Mouse (Mus musculus) lung, embryonic 15.5 days (tissue): ENCODE results near the gene Samd13. TPM values are rescaled to one million over a fixed set of nuclear protein-coding genes. Genes with fewer than 3 reads are reported as not detected.

Experiments
- ATAC-seq: fragments of 200-750 bp; cut with Nextera tagmentation; 2 replicates; pipeline ENCODE4 v1.8.0; 2017; ENCODE audit warnings: moderate number of reproducible peaks, borderline replicate concordance; ENCODE audit not compliant: low FRiP score, low TSS enrichment; ENCODE audit errors: extremely low read depth
- H3K27ac ChIP-seq: fragments of 300-500 bp; sonication (generic); 2 replicates; pipeline ENCODE4 v1.5.1; 2015; ENCODE audit warnings: moderate library complexity, mild to moderate bottlenecking, inconsistent platforms
- H3K27me3 ChIP-seq: fragments of 300-500 bp; sonication (generic); 2 replicates; pipeline ENCODE4 v1.6.1; 2015; ENCODE audit warnings: inconsistent platforms
- H3K36me3 ChIP-seq: fragments of 300-500 bp; sonication (generic); 2 replicates; pipeline ENCODE4 v1.6.1; 2015; ENCODE audit warnings: inconsistent platforms
- H3K4me1 ChIP-seq: fragments of 300-500 bp; sonication (generic); 2 replicates; pipeline ENCODE4 v1.6.1; 2015; ENCODE audit warnings: inconsistent platforms
- H3K4me2 ChIP-seq: fragments of 300-500 bp; sonication (generic); 2 replicates; pipeline ENCODE4 v1.6.1; 2015; ENCODE audit warnings: inconsistent platforms, mild to moderate bottlenecking, moderate library complexity
- H3K4me3 ChIP-seq: fragments of 300-500 bp; sonication (generic); 2 replicates; pipeline ENCODE4 v1.5.1; 2015; ENCODE audit warnings: mild to moderate bottlenecking, inconsistent platforms
- H3K9ac ChIP-seq: fragments of 300-500 bp; sonication (generic); 2 replicates; pipeline ENCODE4 v1.6.1; 2015; ENCODE audit warnings: inconsistent platforms
- H3K9me3 ChIP-seq: fragments of 300-500 bp; sonication (generic); 2 replicates; pipeline ENCODE4 v1.6.1; 2016; ENCODE audit warnings: inconsistent platforms
- WGBS: fragments of 180-500 bp; shearing (Covaris S2); methylation state at CpG from one replicate; pipeline ENCODE4 v1.1.7; 2015; 5-methylcytosine and 5-hydroxymethylcytosine counted together
- polyA plus RNA-seq: library from polyadenylated mRNA; unstranded; fragments of >200 nt; fragmentation: Nextera tagmentation; extraction: Ambion mirVana; gene quantifications from 2 replicates; pipeline ENCODE4 v1.2.1, GENCODE M21; 2015

Gene Samd13
- polyA plus RNA-seq, 1 experiment from 2014 or later = 1.2 TPM

DNA sequence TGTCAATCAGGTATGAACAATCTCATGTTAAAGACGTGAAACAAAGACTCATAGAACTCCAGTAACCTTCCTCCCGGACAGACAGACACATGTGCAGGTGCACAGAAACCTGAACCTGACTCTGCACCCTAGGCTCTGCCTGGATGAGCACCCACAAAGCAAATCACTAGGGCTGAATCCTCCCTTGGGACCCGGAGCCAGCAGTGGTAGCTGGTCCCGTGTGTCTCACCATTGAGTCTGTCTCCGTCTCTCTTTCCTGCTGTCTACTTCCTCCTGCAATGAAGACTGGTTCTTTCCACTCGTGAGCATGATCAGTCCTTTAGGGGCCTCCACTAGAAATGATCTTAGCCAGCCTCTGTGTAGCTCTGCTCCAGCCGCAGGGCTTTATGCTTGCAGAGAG lies 23.5 kb downstream of the Samd13 start:
- no peaks in the 10 kb centered on the region for H3K9me3 ChIP-seq
- no peak overlapping the region for H3K9ac ChIP-seq
- 67% methylated on average over 7 of the region's 7 CpGs for whole genome bisulfite sequencing
- no peak overlapping the region for H3K4me2 ChIP-seq
- H3K4me3 ChIP-seq = no peak overlapping the region
- H3K27ac ChIP-seq = no peak overlapping the region
- no peak for ATAC-seq
- no peaks in the 10 kb centered on the region for H3K27me3 ChIP-seq
- no peaks in the 10 kb centered on the region for H3K36me3 ChIP-seq
- no peaks in the 10 kb centered on the region for H3K4me1 ChIP-seq

DNA sequence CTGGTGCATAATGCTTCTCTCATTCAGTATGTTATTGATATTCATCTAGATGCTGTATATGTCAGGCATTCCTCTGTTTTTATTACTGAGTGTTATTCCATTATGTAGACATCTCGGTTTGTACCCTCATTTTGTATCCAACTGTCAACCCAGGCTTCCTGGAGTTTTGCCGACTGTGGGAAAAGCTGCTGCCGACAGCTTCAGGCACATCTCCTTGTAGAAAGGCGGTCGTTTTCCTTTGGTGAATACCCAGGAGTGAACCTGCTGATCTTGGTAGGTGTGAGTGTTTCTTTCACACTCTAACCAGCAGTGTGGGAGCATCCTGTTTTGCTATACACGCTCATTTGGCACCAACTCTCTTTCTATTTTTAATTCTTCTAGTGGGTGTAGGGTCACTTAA lies 24.4 kb downstream of the Samd13 start:
- Histone ChIP-seq H3K36me3 (no peaks in the 10 kb centered on the region), H3K9me3 (no peaks in the 10 kb centered on the region), H3K27ac (no peak overlapping the region), H3K4me2 (no peak overlapping the region), H3K9ac (no peak overlapping the region), H3K4me3 (no peak overlapping the region), H3K27me3 (no peaks in the 10 kb centered on the region), H3K4me1 (no peaks in the 10 kb centered on the region)
- 52% methylated on average over 6 of the region's 6 CpGs for WGBS
- no peak for ATAC-seq

DNA sequence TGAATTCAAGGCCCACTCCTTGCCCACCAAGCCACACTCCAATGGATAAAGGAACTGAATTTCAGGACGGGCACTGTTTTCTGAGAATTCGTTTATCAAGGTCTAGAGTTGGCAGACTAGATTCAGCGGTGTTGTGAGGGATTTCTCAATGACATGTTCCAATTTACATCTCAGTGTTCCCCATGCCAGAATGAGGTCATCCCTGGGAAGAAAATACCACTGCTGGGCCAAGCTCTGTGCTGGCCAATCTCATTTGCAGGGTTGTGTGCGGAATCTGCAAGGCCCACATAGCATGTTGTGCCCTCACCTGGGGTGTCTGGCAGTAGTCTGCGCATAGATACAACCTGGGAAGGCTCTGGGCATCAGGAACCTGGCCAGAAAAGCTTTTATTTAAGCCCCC lies 26.1 kb downstream of the Samd13 start:
- no peak for ATAC-seq
- Histone ChIP-seq H3K9ac (no peak overlapping the region), H3K27me3 (no peaks in the 10 kb centered on the region), H3K27ac (no peak overlapping the region), H3K4me3 (no peak overlapping the region), H3K36me3 (no peaks in the 10 kb centered on the region), H3K4me1 (no peaks in the 10 kb centered on the region), H3K4me2 (no peak overlapping the region), H3K9me3 (no peaks in the 10 kb centered on the region)
- 84% methylated on average over 5 of the region's 5 CpGs for WGBS

DNA sequence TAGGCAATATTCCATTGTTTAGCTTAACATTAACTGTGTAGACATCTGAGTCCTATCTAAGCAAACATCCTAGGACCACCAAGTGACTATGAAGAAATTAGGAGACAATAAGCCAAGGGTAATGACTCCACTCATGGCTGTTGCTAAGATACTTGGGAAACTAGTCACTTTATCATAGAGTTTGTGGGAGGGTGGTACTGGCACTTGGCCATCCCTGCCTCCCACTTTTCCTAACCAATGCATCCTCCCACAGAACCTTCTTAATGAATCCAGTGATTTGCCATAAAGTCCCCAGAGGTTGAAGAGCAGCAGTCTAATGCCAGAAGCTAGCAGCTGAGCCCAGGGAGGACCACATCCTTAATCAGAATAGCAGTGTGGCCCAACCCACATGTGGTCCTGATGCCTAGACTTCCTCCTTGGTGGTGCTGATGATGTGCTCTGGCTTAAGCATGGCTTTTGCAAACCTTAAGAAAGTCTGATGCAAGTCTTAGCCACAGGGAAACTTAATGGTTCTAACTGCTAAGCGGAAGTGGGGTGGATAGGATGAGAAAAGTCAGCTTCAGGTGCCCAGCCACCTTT lies 27.2 kb downstream of the Samd13 start:
- ATAC-seq = no peak
- Histone ChIP-seq H3K27me3 (no peaks in the 10 kb centered on the region), H3K4me2 (no peak overlapping the region), H3K36me3 (no peaks in the 10 kb centered on the region), H3K9ac (no peak overlapping the region), H3K9me3 (no peaks in the 10 kb centered on the region), H3K4me1 (0 out of 2 replicates have a peak, but pooled peaks cover 4% of the 10 kb centered on the region), H3K27ac (no peak overlapping the region), H3K4me3 (no peak overlapping the region)
- 86% methylated on average over 1 of the region's 1 CpGs for WGBS

DNA sequence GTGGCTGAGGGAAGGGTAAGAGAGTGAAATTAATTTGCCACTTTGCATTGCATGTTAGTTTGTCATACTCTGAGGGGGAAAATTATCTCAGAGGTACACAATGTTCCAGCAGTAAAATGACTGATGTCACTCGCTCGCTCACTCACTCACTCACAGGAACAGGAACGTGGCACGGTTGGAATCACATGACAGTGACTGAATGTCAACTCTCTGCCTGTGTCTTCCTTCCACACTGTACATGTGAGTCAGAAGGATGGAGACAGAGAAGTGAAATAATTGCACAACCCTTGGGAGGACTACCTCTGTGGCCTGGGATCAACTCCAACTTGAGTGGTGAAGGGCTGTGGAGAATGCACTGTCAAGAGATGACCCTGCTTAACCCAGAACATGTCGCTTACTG lies 28.0 kb downstream of the Samd13 start:
- H3K9me3 ChIP-seq = no peaks in the 10 kb centered on the region
- no peak overlapping the region for H3K4me2 ChIP-seq
- 0 out of 2 replicates have a peak, but pooled peaks cover 4% of the 10 kb centered on the region for H3K4me1 ChIP-seq
- H3K27me3 ChIP-seq = no peaks in the 10 kb centered on the region
- no peak overlapping the region for H3K27ac ChIP-seq
- no peak overlapping the region for H3K4me3 ChIP-seq
- 79% methylated on average over 5 of the region's 5 CpGs for WGBS
- no peak for ATAC-seq
- no peaks in the 10 kb centered on the region for H3K36me3 ChIP-seq
- no peak overlapping the region for H3K9ac ChIP-seq

DNA sequence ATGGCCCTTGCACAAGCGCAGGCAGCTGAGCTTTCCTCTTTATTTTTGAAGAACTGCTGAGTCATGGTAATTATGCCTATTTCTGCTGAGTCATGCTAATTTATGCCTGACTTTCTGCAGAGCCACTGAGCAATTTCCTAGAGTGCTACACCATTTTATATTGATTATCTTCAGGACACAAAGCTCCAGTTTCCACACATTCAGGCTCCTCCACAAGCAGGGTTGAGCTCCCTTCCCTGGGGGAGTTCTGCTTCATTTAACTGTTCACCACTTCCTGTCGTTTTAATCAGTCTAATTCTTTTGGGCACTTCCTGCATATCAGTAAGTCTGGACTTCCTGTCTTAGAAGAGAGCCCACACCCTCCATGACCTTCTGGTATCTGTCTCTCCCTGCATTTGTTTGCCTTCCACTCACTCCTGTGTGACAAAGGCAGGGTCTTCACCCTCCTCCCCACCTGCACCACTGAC lies 30.2 kb downstream of the Samd13 start:
- H3K27ac ChIP-seq = no peak overlapping the region
- WGBS = 52% methylated on average over 2 of the region's 2 CpGs
- ATAC-seq = no peak

DNA sequence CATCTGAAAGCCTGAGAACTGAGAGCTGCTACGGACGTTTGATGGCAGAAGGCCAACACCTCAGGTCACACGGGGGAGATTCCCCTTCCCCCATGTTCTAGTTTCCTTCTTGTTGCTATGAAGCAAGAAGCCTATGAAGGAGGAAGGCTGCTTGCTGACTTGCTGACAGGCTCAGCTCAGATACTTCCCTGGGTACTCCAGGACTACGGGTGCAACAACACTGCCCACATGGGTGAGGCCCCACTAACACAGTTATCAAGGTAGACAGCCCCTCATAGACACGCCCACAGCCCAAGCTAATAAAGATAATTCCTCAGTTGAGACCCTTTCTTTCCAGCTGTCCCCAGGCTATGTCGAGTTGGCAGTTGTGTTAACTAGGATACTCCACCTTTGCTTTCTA lies 31.7 kb downstream of the Samd13 start:
- H3K27ac ChIP-seq = no peak overlapping the region
- no peaks in the 10 kb centered on the region for H3K27me3 ChIP-seq
- 0 out of 2 replicates have a peak, but pooled peaks cover 4% of the 10 kb centered on the region for H3K4me1 ChIP-seq
- no peak overlapping the region for H3K4me3 ChIP-seq
- no peak; the same call in 1 of the 2 replicates for ATAC-seq
- no peak overlapping the region for H3K4me2 ChIP-seq
- no peak overlapping the region for H3K9ac ChIP-seq
- no peaks in the 10 kb centered on the region for H3K9me3 ChIP-seq
- WGBS = 45% methylated on average over 6 of the region's 6 CpGs
- no peaks in the 10 kb centered on the region for H3K36me3 ChIP-seq

More for the DNA sequence above, 30.2 kb downstream of the Samd13 start:
- H3K27me3 ChIP-seq = no peaks in the 10 kb centered on the region
- H3K9me3 ChIP-seq = no peaks in the 10 kb centered on the region
- no peak overlapping the region for H3K4me2 ChIP-seq
- no peak overlapping the region for H3K9ac ChIP-seq
- H3K4me1 ChIP-seq = 0 out of 2 replicates have a peak, but pooled peaks cover 4% of the 10 kb centered on the region
- H3K36me3 ChIP-seq = no peaks in the 10 kb centered on the region
- H3K4me3 ChIP-seq = no peak overlapping the region

DNA sequence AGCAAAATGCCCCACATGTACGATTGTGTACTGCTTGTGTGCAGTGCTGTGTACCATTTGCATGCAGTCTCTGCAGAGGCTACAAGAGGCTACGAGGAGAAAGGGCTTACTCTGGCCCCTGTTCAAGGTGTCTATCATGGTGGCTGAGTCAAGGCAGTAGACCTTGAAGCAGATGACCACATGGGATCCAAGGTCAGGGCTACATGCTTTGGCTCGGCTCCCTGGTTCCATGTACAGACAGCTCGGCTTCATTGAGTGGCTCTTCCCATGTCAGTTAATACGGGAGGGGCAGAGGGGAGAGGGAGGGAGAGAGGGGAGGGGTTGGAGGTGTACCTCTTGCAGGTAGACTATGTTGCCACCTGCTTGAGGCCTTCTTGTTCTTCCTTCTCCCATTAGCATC lies 33.0 kb downstream of the Samd13 start:
- Histone ChIP-seq H3K27ac (no peak overlapping the region), H3K27me3 (no peaks in the 10 kb centered on the region), H3K4me1 (0 out of 2 replicates have a peak, but pooled peaks cover 4% of the 10 kb centered on the region), H3K9ac (no peak overlapping the region), H3K36me3 (no peaks in the 10 kb centered on the region), H3K4me2 (no peak overlapping the region), H3K4me3 (no peak overlapping the region), H3K9me3 (no peaks in the 10 kb centered on the region)
- ATAC-seq = no peak
- WGBS = 69% methylated on average over 5 of the region's 5 CpGs

DNA sequence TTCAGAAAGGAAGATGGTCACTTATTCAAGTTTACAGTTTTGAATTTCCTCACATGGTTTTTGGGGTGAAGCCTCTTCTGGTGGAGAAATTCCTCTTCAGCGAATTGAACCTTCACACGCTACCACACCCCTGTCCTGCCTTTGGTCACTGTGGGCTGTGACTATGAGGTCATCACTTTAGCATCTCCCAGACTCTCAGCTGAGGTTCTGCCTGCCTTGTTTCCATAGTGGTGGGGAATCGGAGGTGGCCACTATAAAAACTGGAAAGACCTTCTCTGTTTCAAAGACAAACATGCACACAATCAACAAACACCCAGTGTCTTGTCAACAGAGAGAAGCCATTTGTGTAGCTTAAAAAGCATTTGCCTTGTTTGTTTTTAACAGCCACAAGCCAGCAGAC lies 34.2 kb downstream of the Samd13 start, which contains the start of gene 4930503B20Rik:
Gene 4930503B20Rik (minus strand): TSS at position 101 of the 400 bp plus-strand sequence.
- no peaks in the 10 kb centered on the region for H3K27me3 ChIP-seq
- H3K4me2 ChIP-seq = no peak within 1 kb of the TSS
- H3K27ac ChIP-seq = no peak within 1 kb of the TSS
- no peak within 1 kb of the TSS for H3K4me3 ChIP-seq
- no peak within 1 kb of the TSS for H3K9ac ChIP-seq
- H3K9me3 ChIP-seq = no peaks in the 10 kb centered on the region
- no peak for ATAC-seq
- no peaks in the 10 kb centered on the region for H3K36me3 ChIP-seq
- H3K4me1 ChIP-seq = 0 out of 2 replicates have a peak, but pooled peaks cover 4% of the 10 kb centered on the region
- WGBS = 77% methylated on average over 3 of the region's 3 CpGs

DNA sequence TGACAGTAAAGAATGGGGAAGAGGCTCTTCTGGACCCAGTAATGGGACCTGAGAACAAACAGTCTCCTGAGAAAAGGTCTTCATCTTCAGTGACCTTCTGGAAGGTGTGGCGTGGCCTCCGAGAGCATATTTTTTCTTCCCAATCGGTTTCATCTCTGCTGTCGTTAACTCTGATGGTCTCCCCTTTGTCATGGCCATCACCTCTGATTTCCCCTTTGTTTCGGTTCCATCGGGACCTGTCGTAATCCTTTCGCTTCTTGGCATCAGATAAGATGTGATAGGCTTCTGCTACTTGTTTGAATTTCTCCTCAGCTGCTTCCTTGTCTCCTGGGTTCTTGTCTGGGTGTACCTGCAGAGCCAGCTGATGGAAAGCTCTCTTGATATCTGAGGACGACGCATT lies 34.7 kb downstream of the Samd13 start:
- WGBS = 81% methylated on average over 10 of the region's 10 CpGs
- Histone ChIP-seq H3K27ac (no peak overlapping the region), H3K4me1 (0 out of 2 replicates have a peak, but pooled peaks cover 4% of the 10 kb centered on the region), H3K9me3 (no peaks in the 10 kb centered on the region), H3K36me3 (no peaks in the 10 kb centered on the region), H3K4me2 (no peak overlapping the region), H3K27me3 (no peaks in the 10 kb centered on the region), H3K4me3 (no peak overlapping the region), H3K9ac (no peak overlapping the region)
- no peak for ATAC-seq

DNA sequence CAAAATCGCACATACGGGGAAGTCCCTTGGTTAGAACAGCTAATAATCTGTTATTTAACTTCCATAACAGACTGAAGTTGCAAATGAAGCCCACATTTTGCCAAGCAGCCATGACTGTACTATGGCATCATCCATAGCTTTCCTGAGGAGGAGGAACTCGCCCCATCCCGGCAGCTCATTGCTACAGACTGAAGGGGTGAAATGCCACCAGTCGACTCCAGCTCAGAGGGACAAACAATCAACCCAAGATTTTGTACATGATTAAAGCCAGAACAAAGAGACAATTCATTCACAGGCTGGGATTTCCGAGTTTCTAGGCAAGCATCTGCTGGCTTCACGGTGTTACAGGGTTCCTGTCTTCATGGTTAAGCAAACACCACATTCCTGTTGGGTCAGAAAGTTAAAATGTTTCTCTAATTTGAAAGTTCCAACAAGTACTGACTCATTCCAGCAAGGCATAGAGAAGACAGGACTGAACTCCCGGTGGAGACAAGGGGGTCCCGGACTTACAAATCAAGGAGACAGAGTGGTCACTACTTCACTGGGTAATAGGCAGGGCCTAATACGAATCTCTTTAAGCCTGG lies 36.0 kb downstream of the Samd13 start:
- H3K27ac ChIP-seq = no peak overlapping the region
- ATAC-seq = no peak
- 0 out of 2 replicates have a peak, but pooled peaks cover 4% of the 10 kb centered on the region for H3K4me1 ChIP-seq
- no peaks in the 10 kb centered on the region for H3K36me3 ChIP-seq
- H3K4me2 ChIP-seq = no peak overlapping the region
- WGBS = 68% methylated on average over 10 of the region's 10 CpGs
- H3K9me3 ChIP-seq = no peaks in the 10 kb centered on the region
- no peaks in the 10 kb centered on the region for H3K27me3 ChIP-seq
- no peak overlapping the region for H3K4me3 ChIP-seq
- no peak overlapping the region for H3K9ac ChIP-seq

DNA sequence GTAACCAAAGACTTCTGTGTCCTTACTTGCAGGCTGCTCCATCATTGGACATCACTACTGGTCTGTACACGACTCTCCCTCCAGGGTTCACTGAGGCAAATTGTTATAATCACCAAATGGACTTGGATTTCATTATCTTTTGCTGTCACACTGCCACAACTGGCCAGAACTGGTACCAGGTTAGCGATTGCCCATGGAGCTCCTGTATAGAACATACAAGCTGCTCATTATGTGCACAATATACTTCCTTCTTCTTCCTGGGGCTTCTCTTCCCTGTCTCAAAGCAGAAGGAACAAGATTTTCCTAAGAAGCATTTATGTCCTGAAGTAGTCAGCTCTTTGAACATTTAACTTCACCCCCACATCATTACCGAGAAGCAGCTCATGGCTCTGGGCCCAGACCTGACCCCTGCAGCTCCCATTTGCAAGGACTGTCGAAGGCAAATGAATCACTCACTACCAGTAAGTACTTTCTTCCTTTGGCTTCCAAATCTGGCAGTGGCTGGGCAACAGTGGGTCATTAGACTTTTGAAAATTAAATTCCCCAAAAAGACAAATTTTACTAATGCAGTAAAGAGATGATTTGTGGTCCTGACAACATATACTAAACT lies 43.5 kb downstream of the Samd13 start:
- Histone ChIP-seq H3K27ac (no peak overlapping the region), H3K4me3 (no peak overlapping the region), H3K4me1 (peaks cover 9% of the 10 kb centered on the region; the same call in 1 of the 2 replicates), H3K36me3 (no peaks in the 10 kb centered on the region), H3K27me3 (no peaks in the 10 kb centered on the region), H3K4me2 (no peak overlapping the region), H3K9ac (no peak overlapping the region), H3K9me3 (no peaks in the 10 kb centered on the region)
- WGBS = 41% methylated on average over 4 of the region's 4 CpGs
- ATAC-seq = peak; percentile 55; the same call in 1 of the 2 replicates
